Mouse (Mus musculus) ES-CJ7 (cell line): Measurements from ENCODE around the gene Ercc2.
A peak's percentile ranks its signal among the peaks of the same experiment; 100 is the strongest.

Source experiments
- DNase-seq: peaks from one replicate; pipeline ENCODE4 v3.0.0; 2011; ENCODE audit warnings: low read depth, low spot score

Gene Ercc2

DNA sequence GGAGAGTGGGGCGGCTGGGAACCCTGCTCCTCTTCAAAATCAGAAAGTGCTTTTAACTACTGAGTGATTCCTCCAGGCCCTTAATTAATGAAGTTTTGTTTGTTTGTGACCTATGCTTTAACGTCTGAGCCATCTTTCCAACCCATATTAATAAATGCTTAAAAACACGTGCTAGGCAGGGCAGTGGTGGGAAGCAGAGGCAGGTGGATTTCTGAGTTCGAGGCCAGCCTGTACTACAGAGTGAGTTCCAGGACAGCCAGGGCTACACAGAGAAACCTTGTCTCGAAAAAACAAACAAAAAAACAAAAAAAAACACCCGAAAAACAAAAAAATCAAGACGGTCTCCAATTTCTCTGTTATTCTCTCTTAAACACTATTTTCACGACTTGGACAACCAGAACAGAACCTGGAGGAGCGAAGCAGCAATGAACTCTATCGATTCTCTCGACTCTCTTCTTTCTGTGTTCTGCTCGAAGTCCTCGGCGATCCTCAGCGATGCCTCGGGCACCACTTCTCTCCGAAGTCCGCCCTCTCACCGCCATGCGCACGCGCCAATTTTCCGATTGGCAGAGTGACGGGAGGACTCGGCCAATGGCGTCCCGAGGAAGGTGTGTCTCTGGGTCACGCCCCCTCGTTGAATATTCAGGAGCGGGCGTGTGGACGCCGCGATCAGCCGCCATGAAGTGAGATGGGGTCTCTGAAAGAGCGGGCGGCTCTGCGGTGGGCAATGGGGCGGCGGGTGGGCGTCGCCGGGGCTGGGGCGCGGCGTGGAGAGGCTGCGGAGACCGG is at the start of gene Ercc2:
TSS of gene Ercc2 (plus strand) at position 634 of the 789 bp plus-strand sequence.
- DNase-seq, result peak; percentile 99

DNA sequence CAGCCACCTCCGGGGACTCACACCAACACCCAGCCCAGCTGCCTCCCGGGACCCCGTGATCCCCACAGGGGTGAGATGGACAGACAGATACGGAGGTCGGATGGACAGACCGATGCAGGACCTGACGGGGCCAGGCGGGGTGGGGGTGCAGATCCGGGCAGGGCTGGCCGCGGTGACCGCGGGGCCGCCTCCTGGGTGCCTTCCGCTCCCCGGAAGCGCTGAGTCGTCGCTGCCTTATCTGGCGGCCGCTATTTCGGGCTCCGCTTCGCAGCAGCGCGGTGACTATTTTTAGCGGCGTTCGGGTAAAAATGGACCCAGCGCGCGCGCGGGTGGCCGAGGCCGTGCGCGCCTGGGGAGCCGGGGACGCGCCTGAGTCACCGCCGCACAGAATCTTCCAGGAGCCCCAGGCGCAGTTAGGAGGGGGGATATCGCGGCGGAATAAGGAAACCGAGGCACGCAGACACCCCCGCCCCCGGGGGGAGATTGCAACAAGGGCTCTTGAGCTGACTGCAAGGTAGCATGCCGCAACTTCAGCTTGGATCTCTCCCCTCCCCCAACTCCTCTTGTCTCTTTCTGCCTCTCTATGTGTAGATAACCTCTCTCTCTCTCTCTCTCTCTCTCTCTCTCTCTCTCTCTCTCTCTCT is 49.0 kb upstream of the Ercc2 start:
- DNase-seq, result no peak

DNA sequence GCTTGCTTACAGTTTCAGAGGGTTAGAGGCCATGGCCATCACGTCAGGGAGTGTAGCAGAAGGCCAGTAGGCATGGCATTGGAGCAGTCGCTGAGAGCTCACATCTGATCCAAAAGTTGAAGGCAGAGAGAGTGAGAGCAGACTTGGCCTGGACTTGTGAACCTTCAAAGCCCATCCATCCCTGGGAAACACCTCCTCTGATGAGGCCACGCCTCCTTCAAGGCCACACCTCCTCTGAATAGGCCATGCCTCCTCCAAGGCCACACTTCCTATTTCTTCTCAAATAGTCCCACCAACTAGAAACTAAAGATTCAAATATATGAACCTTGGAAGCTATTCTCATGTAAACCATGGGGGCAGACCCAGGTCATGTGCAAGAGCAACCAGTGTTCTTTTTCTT is 46.2 kb upstream of the Ercc2 start:
- peak; percentile 60 for DNase-seq

DNA sequence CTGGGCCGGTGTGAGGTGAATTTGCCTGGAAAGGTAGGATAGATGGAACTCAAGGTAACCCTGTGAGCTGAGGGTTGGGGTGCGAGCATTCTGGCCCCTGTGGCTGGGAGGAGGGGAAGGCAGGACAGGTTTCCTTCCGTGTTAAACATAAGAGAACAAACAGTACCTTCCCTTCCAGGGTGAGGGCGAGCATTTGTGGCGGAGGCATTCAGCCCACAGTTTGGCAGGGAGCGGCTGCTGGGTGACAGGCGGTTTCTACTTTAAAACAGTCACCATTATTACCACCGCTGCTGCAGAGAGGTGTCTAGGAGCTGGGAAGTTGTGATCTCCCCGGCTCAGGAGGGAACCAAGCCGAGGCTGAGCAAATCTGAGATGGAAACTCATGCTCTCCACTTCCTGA is 44.7 kb upstream of the Ercc2 start:
- DNase-seq, result no peak

DNA sequence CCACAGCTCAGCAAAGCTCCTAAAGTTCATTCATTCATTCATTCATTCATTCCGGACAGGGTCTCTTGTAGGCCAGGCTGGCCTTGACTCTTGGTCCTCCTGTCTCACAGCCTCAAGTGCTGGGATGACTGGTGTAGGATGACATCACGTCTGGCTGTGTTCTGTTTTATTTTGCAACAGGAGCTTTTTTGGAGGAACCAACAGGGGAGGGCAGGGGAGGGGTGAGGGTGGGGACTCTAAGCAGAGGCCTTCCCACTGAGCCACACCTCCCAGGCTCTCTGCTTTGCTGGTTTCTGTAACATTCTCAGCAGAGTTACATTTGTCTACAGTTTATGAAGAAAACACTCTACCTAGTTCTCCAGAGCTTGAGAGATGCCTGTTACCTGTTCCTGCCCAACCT is 43.8 kb upstream of the Ercc2 start:
- no peak for DNase-seq

DNA sequence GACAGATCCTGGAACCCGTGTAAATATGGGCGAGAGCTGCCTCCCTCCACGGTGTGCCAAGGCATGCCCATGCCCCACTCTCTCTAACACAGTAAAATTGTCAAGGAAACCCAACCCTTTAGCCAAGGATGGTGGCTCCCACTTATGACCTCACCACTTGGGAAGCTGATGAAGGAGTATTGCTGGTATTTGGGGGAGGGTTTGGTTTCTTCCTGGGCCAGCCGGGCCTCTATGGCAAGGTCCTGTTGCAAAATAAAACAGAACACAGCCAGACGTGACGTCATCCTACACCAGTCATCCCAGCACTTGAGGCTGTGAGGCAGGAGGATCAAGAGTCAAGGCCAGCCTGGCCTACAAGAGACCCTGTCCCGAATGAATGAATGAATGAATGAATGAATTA is 43.2 kb upstream of the Ercc2 start:
- no peak for DNase-seq

DNA sequence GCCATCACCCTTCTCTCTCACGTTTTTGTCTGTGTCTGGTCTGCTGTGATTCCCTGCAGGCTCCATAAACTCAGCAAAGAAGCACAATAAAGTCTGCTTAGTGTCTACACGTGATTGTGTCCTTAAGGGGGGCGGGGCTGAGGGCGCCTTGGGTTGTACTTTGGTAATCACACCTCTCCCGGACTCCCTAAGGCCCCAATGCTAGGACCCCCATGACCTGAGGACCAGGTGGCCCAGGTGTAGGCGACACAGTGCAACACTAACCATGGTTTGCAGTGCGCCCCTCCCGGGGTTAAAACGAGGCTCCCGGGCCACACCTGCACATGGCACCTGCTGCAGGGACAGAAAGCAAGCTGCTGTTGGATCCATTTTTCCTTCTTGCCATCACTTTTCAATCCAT is 40.6 kb upstream of the Ercc2 start:
- DNase-seq, result no peak

DNA sequence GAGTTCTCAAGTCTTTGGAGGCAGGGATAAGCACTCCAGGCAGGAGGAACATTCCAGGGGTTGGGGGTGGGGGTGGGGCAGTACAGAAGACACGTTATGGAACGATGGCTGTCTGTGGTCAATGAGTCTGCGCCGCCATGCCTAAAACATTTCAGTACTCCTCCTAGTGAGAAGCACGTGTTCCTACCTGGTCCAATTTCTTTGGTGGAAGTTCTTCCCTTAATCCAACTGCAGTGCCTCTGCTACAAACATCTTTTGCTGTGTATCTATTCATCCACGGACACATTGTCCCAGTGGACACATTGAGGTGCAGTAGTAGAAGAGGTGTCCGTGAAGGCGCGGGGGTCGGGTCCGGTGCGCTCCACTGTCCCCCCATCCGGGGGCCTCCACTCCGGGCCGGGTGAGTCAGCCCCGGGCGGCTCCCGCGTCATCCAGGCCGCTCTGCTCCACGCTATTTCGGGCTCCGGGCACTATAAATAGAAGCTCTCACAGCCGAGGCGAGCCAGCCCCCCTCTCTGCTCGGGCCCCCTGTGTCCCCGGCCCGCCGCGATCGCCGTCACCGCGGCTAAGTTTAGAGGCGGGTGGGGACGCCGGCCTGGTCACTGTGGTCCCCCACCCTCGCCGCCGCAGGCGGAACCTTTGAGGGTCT is 39.9 kb upstream of the Ercc2 start:
- peak; percentile 55 for DNase-seq

DNA sequence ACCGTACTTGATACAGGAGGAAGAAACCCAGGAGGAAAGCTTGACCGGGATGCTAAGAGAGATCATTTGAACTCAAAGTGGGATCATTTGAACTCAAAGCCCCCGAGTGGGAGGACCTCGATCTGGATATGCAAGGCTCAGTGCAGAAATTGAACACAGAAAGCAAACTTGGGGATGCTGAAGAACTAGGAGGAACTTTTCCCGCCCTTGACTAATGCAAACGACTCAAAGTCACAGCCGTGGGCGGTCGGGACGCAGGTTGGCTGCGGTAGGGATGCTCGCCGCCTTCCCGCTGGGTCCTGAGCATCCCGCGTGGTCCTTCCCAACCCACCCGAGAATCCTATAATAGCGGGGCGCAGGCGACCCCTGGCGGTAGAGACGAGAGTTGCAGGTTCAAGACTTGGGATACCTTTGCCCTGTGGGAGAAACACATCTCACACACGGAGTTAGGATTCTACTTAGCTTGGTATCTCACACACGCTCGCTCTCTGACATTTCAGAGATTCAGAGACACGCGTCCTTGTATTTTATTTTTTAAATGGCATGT is 39.3 kb upstream of the Ercc2 start:
- no peak for DNase-seq

DNA sequence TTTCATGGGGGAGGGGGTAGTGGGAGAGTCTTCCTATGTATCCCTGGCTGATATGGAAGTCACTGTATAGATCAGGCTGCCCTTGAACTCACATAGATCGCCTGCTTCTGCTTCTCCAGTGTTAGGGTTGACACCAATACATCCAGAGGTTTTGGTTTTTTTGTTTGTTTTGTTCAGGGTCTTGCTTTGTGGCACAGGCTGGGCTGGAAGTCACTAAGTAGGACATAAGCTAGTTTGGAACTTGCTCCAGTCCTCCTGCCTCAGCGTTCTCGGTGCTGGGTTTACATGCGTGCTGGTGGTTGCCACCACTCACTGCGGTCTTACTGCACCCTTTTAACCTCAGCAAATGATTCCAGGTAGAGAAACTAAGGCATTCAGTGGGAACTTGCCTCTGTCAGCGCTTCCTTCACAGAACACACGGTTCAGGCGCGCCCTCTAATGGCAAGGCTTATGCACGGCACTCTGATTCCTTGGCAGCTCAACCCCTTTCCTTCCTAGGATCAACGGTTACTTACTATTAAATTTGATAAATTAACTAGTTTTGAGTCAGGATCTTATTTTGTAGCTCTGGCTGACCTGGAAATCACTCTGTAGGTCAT is 38.5 kb upstream of the Ercc2 start:
- peak; percentile 90 for DNase-seq

DNA sequence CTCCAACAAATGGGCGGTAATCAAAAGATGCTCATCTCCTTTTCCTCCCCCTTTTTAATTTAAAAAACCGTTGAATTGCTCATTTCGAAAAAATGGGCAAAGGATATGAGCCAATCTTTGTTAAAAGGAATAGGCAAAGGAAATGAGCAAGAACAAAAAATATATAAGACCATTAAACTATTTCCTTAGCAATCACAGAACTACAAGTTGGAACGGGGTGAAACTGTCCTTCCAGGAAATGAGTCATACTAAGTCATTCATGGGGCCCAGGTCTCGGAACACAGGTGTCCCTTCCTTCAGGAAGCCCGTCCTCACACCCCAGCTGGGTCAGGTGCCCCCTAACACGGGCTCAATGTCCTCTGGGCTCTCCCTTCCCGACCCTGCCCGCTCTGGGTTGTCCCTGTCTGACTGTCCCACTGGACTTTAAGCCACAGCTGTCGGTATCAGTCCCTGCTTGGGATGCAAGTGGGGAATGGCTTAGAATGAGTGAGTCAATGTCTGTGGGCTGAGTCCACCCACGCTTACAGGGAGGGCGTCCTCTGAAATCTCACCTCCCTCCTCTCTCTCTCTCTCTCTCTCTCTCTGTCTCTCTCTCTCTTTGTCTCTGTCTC is 37.5 kb upstream of the Ercc2 start, which contains the start of gene Ercc1:
TSS of gene Ercc1 (plus strand) at position 542 of the 611 bp plus-strand sequence.
- no peak for DNase-seq

DNA sequence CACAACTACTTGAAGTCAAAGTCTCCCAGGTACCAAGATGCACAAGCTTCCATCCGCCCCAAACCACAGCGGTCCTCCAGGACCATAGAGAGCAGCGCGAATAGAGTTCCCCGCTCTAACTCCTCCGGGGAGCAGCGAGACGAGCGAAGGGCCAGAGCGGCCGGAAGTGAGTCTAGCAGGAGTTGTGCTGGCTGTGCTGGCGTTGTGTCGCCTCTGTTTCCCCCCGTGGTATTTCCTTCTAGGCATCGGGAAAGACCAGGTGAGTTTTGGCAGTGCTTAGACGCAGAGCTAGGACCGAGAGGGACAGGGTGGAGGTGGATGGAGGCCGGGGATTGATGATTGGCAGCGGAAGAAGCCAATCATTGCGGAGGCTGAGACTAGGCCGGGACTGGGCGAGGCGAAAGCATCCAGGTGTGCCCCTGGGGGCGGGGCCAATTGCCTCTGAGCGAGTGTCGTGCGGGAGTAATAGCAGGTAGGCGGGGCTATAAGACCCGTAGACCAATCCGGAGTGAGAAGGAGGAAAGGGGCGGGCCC is 36.8 kb upstream of the Ercc2 start:
- DNase-seq, result peak; percentile 99

DNA sequence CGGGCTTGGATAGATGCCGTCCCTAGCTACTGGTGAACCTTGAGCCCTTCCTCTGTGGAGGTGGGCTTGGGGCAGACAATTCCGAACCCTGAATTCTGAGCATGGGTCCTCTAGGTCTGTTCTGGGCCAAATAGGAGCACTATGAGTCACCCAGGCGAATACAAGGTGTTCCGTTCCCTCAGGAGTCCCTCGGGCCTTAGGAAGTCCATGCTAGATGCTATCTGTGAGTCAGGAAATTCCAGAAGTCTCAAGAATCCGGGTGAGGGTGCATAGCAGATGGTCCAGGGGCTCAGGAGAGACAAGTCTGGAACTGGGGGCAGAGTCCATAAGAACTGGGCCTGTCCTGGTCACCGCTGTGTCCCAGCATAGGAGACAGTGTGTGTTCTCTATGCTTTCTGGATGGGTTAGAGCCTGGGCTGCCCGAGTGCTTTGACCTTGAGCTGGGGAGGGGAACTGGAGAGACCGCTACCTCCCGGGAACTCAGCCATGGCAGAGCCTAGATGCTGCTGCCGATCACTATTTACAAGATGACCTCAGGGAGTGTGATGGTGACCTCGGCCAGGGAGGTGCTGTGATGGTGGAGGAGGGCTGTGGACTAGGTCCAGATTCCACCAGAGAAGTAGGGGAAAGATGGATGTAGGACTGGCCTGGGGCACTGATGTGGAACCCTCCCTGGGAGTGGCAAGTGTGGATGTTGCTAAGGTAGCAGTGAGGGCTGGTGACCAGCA is 32.5 kb upstream of the Ercc2 start:
- no peak for DNase-seq

DNA sequence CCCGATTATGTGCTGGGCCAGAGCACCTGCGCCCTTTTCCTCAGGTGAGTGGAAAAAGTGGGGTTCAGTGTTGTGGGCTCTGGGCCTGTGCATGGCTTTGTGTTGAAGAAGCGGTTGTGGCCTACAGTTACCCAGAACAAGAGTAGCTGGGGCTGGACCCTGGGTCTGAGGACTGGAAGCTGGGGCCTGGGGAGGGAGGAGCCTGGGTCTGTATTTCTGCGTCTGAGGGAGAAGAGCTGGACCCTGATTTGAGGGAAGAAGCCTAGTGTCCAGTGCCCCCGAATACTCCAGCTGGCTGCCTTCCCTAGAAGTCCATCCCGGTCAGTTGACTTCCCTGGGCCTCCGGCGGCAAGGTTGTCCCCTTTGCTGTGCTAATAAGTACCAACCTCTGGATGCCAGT is 31.6 kb upstream of the Ercc2 start:
- no peak for DNase-seq

DNA sequence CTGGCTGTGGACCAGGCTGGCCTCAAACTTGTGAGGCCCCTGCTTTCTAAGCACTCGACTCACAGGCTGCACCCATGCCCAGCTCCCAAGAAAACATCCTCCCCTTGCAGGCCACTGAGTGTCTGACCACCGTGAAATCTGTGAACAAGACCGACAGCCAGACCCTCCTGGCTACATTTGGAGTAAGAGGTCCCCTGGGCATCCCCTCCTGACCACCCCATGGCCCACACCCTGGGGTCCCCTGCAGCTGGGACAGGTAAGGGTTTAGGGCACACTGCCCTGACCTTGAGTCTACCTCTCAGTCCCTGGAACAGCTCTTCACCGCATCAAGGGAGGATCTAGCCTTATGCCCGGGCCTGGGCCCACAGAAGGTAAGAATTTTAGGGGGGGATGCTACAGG is 26.8 kb upstream of the Ercc2 start:
- no peak for DNase-seq

DNA sequence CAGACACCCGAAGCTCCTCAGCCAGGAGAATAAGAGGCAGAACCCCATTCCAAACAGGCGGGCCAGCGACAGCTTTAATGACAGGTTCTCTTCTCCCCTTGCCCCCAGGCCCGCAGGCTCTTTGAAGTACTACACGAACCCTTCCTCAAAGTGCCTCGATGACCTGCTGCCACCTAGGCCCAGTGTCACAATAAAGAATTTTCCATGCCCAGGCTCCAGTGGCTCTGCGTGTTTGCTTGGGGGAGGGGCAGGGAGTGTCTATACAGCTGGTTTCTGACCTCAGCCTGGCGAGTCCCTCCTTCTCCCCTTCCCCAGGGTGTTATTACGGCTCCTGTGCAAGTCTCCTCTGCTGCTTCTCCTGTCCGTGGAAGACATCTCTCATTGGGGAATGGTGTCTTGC is 25.5 kb upstream of the Ercc2 start:
- no peak for DNase-seq

DNA sequence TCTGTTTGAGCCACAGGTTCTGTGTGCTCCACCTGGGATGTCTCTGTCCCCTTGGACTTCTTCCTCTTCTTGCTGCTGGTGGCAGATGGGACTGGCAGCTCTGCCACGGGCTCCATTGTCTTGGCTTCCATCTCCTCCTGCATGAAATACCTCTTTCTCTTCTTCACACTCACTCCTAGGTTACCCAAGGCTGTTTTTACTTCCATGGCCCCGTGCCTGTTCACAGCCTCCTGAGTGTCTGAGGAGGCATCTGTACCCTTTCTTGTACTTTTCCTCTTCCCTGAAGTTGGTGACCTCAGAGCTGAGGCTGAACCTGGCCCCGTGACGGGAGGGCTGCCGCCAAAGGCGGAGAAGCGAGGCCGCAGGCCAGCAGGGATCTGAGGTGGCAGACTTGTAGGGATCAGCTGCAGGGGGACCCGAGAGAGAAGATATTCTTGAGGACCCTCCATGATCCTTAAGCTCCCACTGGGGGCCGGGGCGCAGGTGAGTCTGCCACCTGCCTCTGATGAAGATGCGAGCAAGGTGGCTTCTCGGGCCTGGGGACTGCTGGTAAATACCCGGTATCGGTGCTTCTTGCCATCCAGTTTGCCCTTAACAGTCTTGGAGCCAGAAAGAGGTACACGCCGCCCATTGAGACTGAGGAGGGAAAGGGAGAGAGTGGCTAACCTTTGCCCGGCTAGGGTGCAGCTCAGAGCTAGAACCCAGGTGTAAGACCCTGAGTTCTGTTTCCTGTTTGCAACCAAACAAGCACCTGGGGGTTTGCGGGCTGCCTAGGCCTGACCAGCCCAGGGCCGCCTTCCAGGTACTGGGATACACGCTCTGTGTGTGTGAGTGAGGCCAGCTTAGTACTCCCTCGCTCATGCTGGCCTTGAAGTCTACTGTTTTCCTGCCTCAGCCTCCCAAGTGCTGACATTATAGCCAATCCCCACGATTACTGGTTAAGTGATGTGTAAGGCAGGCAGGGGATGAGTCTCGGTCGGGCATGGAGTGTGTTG is 24.1 kb upstream of the Ercc2 start:
- DNase-seq, result no peak

DNA sequence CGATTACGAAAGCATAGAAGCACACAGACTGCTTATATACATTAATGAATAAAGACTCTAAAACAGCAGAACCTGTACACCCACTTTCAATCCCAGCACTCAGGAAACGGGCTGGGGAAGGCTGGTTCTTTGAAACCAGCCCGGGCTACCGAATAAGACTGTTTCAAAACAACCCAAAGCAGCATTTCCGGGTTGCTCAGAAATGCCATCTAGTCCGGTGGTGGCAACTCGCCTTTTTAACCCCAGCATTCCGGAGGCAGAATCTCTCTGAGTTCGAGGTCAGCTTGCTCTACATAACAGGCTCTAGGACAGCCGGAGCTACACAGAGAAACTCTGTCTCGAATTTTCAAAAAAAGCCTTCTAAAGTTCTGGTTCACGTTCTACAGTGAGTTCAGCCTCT is 23.2 kb upstream of the Ercc2 start:
- no peak for DNase-seq

DNA sequence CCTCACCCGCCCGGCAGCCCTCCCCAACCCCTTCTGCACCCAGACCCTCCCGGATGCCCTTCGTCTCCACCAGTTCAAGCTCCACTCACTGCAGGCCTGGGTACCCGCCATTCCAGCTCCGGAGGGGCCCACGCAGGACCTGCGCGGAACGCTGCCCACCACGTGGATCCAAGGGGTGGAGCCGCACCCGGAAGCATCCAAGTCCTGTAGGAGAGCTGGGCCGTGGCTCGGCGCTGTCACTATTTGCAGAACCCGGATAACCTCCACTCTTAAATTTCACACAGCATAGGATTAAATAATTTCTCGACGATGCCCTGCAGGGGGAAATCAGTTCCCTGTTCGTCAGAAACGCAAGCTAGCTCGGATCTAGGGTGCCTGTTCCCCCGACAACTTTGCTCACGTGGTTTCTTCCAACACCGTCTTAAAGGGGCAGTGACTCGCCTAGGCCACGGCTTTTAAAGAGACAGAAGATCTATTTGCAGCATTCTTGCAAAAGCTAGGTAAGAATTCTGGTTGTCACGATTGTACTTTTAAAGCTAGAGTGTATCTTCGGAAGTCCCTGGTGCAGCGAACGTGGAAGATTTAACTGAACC is 22.4 kb upstream of the Ercc2 start, which contains the start of the genes Cd3eap and Ppp1r13l:
TSS of gene Cd3eap (minus strand) at position 185 of the 593 bp plus-strand sequence.
TSS of gene Ppp1r13l (plus strand) at position 451 of the 593 bp plus-strand sequence.
- peak; percentile 86 for DNase-seq
